Mouse (Mus musculus) hindbrain, embryonic 11.5 days (tissue): ENCODE data around the gene Ugt1a5. TPM values are rescaled to one million over a fixed set of nuclear protein-coding genes. Genes with fewer than 3 reads are reported as not detected.
"Not testable (repeated sequence)": the region's sequence is repeated elsewhere in the genome, so short reads cannot be mapped to it uniquely, and the experiment has no call there.

Experiments used
- ATAC-seq: fragments of 200-750 bp; cut with Nextera tagmentation; 2 replicates; pipeline ENCODE4 v1.8.0; 2017; ENCODE audit warnings: mild to moderate bottlenecking, moderate TSS enrichment, moderate library complexity; ENCODE audit not compliant: low FRiP score
- DNase-seq: peaks from one replicate; pipeline ENCODE4 v3.0.0-alpha.2; 2015; ENCODE audit warnings: low spot score
- H3K27ac ChIP-seq: fragments of 300-500 bp; sonication (generic); 2 replicates; pipeline ENCODE4 v1.5.1; 2014; ENCODE audit warnings: mild to moderate bottlenecking, low read depth, low read length
- H3K27me3 ChIP-seq: fragments of 300-500 bp; sonication (generic); 2 replicates; pipeline ENCODE4 v1.6.1; 2014; ENCODE audit warnings: mild to moderate bottlenecking, low read length, moderate library complexity, mixed read lengths; ENCODE audit not compliant: control insufficient read depth, insufficient read depth
- H3K36me3 ChIP-seq: fragments of 300-500 bp; sonication (generic); 2 replicates; pipeline ENCODE4 v1.6.1; 2014; ENCODE audit warnings: mild to moderate bottlenecking, low read length, moderate library complexity, mixed read lengths; ENCODE audit not compliant: control insufficient read depth, insufficient read depth
- H3K4me1 ChIP-seq: fragments of 300-500 bp; sonication (generic); replicated peaks from 2 replicates; pipeline ENCODE4 v1.6.1; 2014; ENCODE audit warnings: low read length, mixed read lengths; ENCODE audit not compliant: control insufficient read depth, insufficient read depth
- H3K4me2 ChIP-seq: fragments of 300-500 bp; sonication (generic); replicated peaks from 2 replicates; pipeline ENCODE4 v1.6.1; 2014; ENCODE audit warnings: mild to moderate bottlenecking, low read depth, low read length
- H3K4me3 ChIP-seq: fragments of 300-500 bp; sonication (generic); 2 replicates; pipeline ENCODE4 v1.5.1; 2014; ENCODE audit warnings: low read depth, low read length
- H3K9ac ChIP-seq: fragments of 300-500 bp; sonication (generic); 2 replicates; pipeline ENCODE4 v1.6.1; 2014; ENCODE audit warnings: low read depth, low read length
- H3K9me3 ChIP-seq: fragments of 300-500 bp; sonication (generic); 2 replicates; pipeline ENCODE4 v1.6.1; 2016; ENCODE audit warnings: low read length; ENCODE audit not compliant: control insufficient read depth
- WGBS: fragments of 180-500 bp; shearing (Covaris S2); extraction: QIAGEN DNeasy Blood & Tissue Kit; methylation state at CpG from one replicate; pipeline ENCODE4 v1.1.7; 2014; 5-methylcytosine and 5-hydroxymethylcytosine counted together
- polyA plus RNA-seq: library from polyadenylated mRNA; unstranded; fragments of >200 nt; fragmentation: Nextera tagmentation; extraction: Ambion mirVana; gene quantifications from 2 replicates; pipeline ENCODE4 v1.2.1, GENCODE M21; 2014

Gene Ugt1a5
- polyA plus RNA-seq, 1 experiment from 2014 or later = not detected

DNA sequence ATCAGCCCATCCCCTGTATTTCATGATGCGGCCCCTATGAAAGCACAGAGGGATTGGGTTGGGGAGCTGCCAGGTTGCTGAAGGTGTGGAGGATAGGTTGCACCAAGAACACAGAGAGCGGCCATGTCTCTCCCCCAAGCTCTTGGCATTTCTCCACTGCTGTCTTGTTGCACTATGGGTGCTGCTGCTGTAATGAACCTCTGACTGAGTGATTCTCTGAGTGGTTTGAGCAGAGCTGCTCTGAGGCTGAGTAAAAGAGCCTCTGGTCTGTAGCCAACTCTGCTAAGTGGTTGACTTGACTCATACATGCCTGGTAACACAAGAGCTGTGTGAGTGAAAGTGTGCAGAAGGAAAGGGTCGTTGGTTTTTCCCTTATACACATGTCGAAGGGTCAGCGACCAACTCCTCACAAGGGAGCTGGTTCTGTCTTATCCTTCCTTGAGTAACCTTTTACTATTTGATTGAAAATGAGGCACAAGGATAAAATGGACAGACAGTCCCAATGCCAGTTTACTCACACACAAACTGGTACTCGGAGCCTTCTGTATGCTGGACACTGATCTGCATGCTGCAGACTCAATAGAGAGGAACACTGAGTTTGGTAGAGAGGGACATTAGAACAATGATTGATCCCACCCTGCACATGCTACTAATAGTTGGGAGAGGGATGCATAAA lies 30.4 kb upstream of the Ugt1a5 start:
- not testable (repeated sequence) for H3K4me2 ChIP-seq, H3K4me1 ChIP-seq, H3K36me3 ChIP-seq, H3K9ac ChIP-seq, DNase-seq, H3K9me3 ChIP-seq, H3K27me3 ChIP-seq, H3K27ac ChIP-seq, H3K4me3 ChIP-seq, ATAC-seq
- WGBS = 90% methylated on average over 5 of the region's 6 CpGs

DNA sequence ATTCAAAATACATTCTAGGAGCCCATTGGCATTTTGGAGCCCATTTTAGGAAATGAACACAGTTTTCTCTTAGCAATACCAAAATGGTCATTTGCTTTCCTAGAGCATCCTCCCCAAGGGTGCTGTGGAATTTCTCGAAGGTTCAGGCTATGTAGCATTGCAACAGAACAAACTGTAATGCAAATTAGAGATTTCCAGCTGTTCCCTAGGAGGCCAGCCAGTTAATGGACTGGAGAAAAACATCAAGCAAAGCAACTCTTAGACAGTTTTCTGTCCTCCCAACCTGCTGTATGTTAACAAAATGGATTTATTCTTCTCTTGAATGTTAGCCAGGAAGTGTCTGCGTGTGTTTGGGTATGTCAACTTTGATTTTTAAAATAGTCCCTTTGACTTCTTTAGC lies 29.2 kb upstream of the Ugt1a5 start:
- Histone ChIP-seq H3K27ac (no peak overlapping the region), H3K36me3 (no peaks in the 10 kb centered on the region), H3K4me1 (no peaks in the 10 kb centered on the region), H3K4me3 (no peak overlapping the region), H3K9me3 (no peaks in the 10 kb centered on the region), H3K9ac (no peak overlapping the region), H3K4me2 (no peak overlapping the region), H3K27me3 (no peaks in the 10 kb centered on the region)
- DNase-seq (no peak), ATAC-seq (no peak)
- WGBS = 70% methylated on average over 2 of the region's 2 CpGs

DNA sequence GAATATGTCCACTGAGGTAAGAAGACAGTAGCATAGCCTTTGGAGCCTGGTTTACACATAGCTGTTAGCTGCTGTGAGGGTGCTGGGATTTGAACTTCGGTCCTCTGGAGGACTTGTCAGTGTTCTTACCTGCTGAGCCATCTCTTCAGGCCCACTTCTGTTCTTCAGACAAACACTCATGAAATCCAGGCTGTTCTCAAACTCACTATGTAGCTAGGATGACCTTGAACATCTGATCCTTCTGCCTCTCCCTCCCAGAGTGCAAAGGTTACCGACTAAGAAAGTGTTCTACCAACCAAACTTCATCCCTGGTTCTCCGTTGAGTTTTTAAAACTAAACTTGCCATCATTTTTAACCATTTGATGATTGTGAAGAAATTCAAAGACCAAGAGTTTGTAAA lies 28.5 kb upstream of the Ugt1a5 start:
- Histone ChIP-seq H3K4me2 (no peak overlapping the region), H3K9me3 (no peaks in the 10 kb centered on the region), H3K4me3 (no peak overlapping the region), H3K27me3 (no peaks in the 10 kb centered on the region), H3K9ac (no peak overlapping the region), H3K27ac (no peak overlapping the region), H3K4me1 (no peaks in the 10 kb centered on the region), H3K36me3 (no peaks in the 10 kb centered on the region)
- ATAC-seq = no peak
- 85% methylated on average over 3 of the region's 3 CpGs for WGBS
- DNase-seq = no peak

DNA sequence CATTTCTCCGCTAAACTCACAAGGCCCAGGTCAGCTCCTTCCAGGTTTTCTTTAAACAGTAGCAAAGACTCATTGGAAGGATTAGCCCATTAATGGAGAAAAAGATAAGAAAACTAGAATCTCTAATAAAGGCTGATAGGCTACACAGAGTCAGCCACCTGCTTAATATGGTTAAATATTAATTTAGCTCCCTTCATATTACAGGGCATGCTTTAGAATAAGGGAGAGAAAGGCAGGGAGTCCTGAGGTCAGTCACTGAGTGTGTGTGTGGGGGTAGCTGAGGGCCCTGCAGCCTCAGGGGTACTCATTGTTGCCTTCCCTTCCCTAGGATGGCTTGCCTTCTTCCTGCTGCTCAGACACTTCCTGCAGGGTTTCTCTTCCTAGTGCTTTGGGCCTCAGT lies 27.7 kb upstream of the Ugt1a5 start:
- no peaks in the 10 kb centered on the region for H3K9me3 ChIP-seq
- no peak overlapping the region for H3K9ac ChIP-seq
- H3K4me1 ChIP-seq = no peaks in the 10 kb centered on the region
- H3K27me3 ChIP-seq = no peaks in the 10 kb centered on the region
- 100% methylated on average over 1 of the region's 1 CpGs for WGBS
- no peak overlapping the region for H3K4me2 ChIP-seq
- ATAC-seq = no peak
- no peak overlapping the region for H3K4me3 ChIP-seq
- H3K27ac ChIP-seq = no peak overlapping the region
- H3K36me3 ChIP-seq = no peaks in the 10 kb centered on the region
- no peak for DNase-seq

DNA sequence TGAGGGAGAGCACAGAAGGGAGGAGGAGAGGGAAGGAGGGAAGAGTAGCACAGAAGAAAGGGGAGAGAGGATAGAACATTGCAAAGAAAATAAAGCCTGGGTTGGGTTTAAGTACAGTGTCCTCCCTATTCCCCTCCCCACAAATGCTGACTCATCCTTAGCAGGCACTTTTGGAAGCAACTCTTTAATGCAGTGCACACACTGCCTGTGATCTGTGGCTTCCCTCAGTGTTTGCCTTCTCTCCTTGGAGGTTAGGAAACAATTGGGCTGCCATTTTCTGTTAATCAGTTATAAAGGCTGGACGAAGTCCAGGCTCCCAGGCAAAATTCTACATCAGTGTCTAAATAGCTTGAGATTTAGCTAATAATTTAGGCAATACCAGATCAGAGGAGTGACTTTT lies 25.3 kb upstream of the Ugt1a5 start:
- not testable (repeated sequence) for H3K4me1 ChIP-seq, DNase-seq, H3K27ac ChIP-seq, H3K9ac ChIP-seq, ATAC-seq, H3K27me3 ChIP-seq, H3K4me2 ChIP-seq, H3K4me3 ChIP-seq, H3K36me3 ChIP-seq, H3K9me3 ChIP-seq
- WGBS = 46% methylated on average over 1 of the region's 1 CpGs

DNA sequence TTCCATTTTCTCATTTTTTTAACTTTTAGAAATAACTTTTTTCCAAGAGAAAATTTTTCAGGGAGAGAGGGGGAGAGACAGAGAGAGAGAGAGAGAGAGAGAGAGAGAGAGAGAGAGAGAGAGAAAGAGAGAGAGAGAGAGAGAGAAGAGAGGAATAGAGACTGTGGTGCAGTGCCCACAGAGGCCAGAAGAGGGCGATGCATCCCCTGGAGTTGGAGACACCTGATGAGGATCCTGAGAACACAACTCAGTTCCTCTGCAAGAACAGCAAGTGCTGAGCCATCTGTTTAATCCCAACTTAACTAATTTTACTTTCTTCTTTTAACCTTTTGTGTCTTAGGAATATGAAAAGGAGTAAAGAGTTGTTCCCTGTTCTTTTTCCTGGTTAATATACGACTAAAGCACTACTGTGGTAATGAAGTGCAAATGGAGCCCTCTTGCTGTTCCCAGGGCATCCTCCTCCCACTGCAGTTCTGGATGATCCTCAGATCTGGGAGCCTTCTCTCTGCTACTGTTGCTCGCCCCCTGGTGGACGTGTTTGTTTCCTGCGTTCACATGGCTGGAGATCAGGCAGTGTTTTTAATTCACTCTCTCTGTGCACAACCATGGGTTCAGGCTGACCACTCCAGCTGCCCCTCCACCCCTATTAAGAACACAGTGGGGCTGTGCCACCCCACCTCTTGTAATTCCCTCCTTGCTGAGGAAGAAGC lies 21.7 kb upstream of the Ugt1a5 start:
- H3K27ac ChIP-seq, H3K9ac ChIP-seq, H3K36me3 ChIP-seq, H3K4me2 ChIP-seq, ATAC-seq, H3K4me1 ChIP-seq, H3K4me3 ChIP-seq, H3K9me3 ChIP-seq, H3K27me3 ChIP-seq: not testable (repeated sequence)
- WGBS = 1% methylated on average over 5 of the region's 5 CpGs
- peak; percentile 50 for DNase-seq

DNA sequence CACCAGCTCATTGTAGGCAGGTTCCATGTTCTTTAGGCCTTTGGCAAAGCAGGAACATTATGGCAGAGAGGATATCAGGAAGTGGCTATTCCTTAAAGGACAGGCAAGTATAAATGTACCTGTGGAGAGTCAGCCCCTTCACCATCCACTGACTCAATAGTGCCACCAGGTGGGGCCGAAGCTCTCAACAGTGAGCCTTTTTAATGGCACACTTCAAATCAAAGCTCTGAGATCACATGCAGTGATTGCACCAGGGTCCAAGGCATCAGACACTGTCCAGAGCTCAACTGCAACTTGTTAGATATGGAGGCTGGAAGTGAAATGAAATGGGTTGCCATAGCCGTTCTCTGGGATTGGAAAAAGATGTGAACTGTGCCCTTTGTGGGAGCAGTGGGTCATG lies 20.5 kb upstream of the Ugt1a5 start:
- not testable (repeated sequence) for ATAC-seq, H3K27ac ChIP-seq, H3K9ac ChIP-seq, H3K9me3 ChIP-seq, H3K27me3 ChIP-seq, H3K36me3 ChIP-seq, H3K4me3 ChIP-seq, H3K4me2 ChIP-seq, H3K4me1 ChIP-seq
- 65% methylated on average over 2 of the region's 2 CpGs for WGBS
- DNase-seq = peak; percentile 27

DNA sequence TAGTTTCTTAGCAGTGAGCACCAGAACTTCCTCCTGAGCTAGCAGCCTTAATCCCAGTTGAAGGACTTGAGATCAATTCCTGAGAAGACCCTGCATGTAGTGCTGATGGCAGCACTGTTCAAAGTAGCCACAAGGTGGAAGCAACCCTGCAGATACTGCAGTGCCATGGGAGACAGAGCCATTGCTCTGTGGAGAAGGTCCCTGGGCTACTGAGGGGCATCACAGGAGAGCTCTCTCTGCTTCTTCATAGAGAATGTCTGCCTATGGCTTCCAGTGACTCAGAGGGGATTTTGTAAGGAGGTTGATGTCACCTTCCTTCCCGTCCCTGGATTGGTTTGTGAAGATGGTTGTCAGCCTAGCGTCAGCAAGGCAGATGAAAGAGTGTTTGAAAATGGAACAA lies 15.7 kb upstream of the Ugt1a5 start:
- not testable (repeated sequence) for H3K9ac ChIP-seq, H3K27me3 ChIP-seq, H3K4me2 ChIP-seq, ATAC-seq, H3K27ac ChIP-seq, H3K4me1 ChIP-seq, DNase-seq, H3K9me3 ChIP-seq, H3K36me3 ChIP-seq, H3K4me3 ChIP-seq
- 58% methylated on average over 2 of the region's 2 CpGs for WGBS

DNA sequence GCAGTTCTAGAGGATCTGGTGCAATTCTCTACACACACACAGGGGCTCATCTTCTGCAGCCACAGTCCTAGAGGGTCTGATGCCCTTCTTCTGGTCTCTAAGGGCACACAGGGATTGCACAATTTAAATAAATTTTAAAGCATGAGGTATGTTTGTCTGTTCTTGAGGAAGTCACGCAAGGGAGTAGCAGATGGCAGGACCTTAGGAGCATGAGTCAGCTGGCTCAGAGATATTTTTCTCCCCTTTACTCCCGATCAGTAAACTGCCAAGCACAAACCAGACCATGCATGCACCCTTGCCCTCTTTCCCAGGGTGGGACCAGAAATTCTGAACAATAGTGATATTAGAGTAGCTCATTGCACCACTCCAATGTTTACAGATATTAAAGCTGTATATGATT lies 7.4 kb upstream of the Ugt1a5 start:
- Histone ChIP-seq H3K27me3 (no peaks in the 10 kb centered on the region), H3K27ac (no peak overlapping the region), H3K9me3 (no peaks in the 10 kb centered on the region), H3K4me1 (no peaks in the 10 kb centered on the region), H3K9ac (no peak overlapping the region), H3K4me2 (no peak overlapping the region), H3K36me3 (no peaks in the 10 kb centered on the region), H3K4me3 (no peak overlapping the region)
- ATAC-seq (no peak), DNase-seq (no peak)
- 90% methylated on average over 2 of the region's 2 CpGs for WGBS
